Mouse (Mus musculus) monocyte, adult 5-6 weeks (primary cell): Measurements from ENCODE around the gene Hdlbp. TPM values are rescaled to one million over a fixed set of nuclear protein-coding genes. Genes with fewer than 3 reads are reported as not detected.
"Not testable (repeated sequence)": the region's sequence is repeated elsewhere in the genome, so short reads cannot be mapped to it uniquely, and the experiment has no call there.

Source experiments
- ATAC-seq: fragments of 153-309, 156-312 bp; replicated peaks from 2 replicates; pipeline ENCODE4 v1.8.0; 2017; ENCODE audit warnings: mild to moderate bottlenecking; ENCODE audit not compliant: low TSS enrichment, insufficient number of reproducible peaks, severe bottlenecking, poor library complexity, low FRiP score
- total RNA-seq: library from RNA; stranded (forward); fragments of 200-1000, 200-491, 200-594 nt; gene quantifications from 3 replicates; pipeline ENCODE4 v1.2.3, GENCODE M21; 2017

The Hdlbp gene
- total RNA-seq, 1 experiment from 2014 or later: 83.6 TPM

- no peak for ATAC-seq
Measured at GRCm38 (mm10) chr1:93453721-93454255, 24.8 kb downstream of the Hdlbp start.

- ATAC-seq: not testable (repeated sequence)
Measured at GRCm38 (mm10) chr1:93450118-93450517, 28.5 kb downstream of the Hdlbp start.

GRCm38 (mm10) chr1:93445822-93446162 is 32.8 kb downstream of the Hdlbp start:
- ATAC-seq: no peak

- ATAC-seq: peak; percentile 11; the same call in 1 of the 2 replicates
Measured at GRCm38 (mm10) chr1:93445111-93445821, 33.3 kb downstream of the Hdlbp start.

- ATAC-seq: peak; percentile 79
Measured at GRCm38 (mm10) chr1:93444405-93445110, 34.1 kb downstream of the Hdlbp start.

- ATAC-seq: no peak
Measured at GRCm38 (mm10) chr1:93439321-93439720, 39.3 kb downstream of the Hdlbp start.

DNA sequence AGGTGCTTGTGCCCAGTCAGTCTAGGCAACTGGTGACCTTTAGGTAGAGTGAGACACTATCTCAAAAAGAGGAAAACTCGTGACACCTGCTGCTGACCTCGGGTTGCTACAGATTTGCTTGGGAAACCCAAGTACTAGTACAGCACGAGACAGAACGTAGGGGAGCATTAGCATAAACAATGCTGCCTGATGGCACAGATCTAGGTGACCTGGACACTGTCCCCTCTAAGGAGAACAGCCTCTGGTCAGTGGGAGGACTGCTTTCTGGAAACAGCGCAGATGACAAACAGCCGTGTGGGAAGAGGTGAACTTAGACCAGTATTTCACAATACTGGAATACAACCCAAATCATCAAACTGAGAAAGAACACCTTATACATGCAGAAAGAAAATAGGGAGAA is 46.5 kb downstream of the Hdlbp start:
- no peak for ATAC-seq

- no peak for ATAC-seq
Measured at GRCm38 (mm10) chr1:93403403-93403802, 75.2 kb downstream of the Hdlbp start.

DNA sequence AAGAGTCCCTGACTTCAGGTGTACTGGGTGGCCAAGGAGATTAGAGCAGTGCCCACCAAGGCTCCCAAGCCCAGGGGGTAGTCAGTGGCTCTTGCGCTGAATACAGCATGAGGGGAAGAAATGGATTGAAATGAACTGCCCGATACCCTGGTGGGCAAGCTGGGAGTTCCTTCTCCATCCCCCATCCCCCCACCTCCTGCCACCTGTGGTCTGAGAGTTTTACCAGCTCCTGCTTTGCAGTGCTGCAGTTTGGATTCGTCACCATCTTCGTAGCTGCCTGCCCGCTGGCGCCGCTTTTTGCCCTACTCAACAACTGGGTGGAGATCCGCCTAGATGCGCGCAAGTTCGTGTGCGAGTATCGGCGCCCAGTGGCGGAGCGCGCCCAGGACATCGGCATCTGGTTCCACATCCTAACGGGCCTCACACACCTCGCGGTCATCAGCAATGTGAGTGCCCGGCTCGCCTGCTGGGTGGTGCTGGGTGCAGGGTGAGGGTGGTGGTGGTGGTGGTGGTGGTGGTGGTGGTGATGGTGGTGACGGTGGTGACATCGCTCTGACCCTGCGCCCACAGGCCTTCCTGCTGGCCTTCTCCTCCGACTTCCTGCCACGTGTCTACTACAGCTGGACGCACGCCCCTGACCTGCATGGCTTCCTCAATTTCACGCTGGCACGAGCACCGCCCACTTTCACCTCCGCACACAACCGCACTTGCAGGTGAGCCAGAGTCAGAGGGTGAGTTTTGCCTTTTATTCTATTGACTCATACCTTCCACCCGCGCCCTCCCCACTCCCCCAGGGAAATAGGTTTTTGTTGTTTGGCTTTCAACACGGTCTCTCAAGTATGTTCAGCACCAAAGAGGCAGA is 77.2 kb downstream of the Hdlbp start:
- ATAC-seq: peak; percentile 59

DNA sequence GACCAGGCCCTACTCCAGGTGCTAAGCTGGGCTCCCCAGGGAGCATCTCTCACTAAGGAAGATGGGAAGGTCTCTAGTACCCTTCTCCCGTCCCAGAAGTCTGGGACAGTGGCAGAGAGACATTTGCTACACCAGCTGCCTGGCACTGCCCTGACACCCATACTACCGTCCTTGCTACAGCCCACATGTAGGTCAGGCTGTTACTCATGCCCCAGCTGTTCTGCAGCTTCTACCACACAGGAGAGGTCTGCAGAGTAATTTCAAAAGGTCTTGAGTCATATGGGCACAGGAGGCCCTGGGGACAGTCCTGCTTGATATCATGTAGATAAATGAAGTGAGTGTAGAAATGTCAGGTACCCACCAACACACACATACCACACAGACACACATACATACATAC is 89.7 kb downstream of the Hdlbp start:
- no peak for ATAC-seq

- ATAC-seq: no peak
Measured at GRCm38 (mm10) chr1:93387198-93387597, 91.4 kb downstream of the Hdlbp start.

DNA sequence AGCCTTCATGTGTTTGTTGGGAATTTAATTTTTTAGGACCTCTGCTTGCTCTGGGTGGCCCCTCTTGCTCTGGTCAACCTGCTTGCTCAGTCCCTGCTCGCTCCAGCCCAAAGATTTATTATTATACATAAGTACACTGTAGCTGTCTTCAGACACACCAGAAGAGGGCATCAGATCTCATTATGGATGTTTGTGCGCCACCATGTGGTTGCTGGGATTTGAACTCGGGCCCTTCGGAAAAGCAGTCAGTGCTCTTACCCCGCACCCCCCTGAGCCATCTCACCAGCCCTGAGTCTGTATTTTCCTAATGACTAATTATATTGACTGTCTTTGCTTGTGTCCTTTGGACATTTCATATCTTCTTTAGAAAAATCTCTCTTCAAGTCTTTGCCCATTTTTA is 99.5 kb downstream of the Hdlbp start:
- no peak for ATAC-seq

DNA sequence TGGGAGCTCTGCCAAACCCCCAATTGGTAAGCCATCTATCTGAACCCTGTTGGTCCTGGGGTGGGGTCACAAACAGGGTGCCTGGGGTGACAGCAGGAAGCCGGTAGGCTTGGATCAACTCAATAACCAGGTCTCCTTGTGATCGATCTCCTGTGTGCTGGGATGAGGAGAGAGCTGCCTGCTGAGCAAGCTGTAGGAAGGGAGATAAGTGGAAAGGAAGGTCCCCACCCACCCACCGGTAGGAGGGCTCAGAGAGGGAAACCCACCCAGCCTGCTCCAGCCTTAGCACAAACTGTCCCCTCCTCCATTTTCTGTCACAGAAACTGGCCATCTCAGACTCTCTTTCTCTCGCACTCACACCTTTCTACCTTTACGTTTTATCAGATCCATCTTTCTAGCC is 101.3 kb downstream of the Hdlbp start:
- no peak for ATAC-seq

GRCm38 (mm10) chr1:93373665-93374064 is 105.0 kb downstream of the Hdlbp start, which contains the start of gene Ano7:
Ano7 (plus strand) TSS chr1:93373930.
- ATAC-seq: no peak

GRCm38 (mm10) chr1:93365641-93366040 is 113.0 kb downstream of the Hdlbp start:
- no peak for ATAC-seq

GRCm38 (mm10) chr1:93362661-93363060 is 116.0 kb downstream of the Hdlbp start:
- no peak for ATAC-seq
